Mouse (Mus musculus) limb, embryonic 15.5 days (tissue): ENCODE data around the gene Parp1. TPM values are rescaled to one million over a fixed set of nuclear protein-coding genes. Genes with fewer than 3 reads are reported as not detected.

ENCODE experiments used
- ATAC-seq: fragments of 200-750 bp; cut with Nextera tagmentation; 2 replicates; pipeline ENCODE4 v1.8.0; 2017; ENCODE audit warnings: low read depth, moderate TSS enrichment; ENCODE audit not compliant: insufficient number of reproducible peaks, low FRiP score, low TSS enrichment
- H3K27ac ChIP-seq: fragments of 300-500 bp; sonication (generic); 2 replicates; pipeline ENCODE4 v1.5.1; 2015; ENCODE audit warnings: moderate library complexity, mild to moderate bottlenecking, inconsistent platforms
- H3K27me3 ChIP-seq: fragments of 300-500 bp; sonication (generic); 2 replicates; pipeline ENCODE4 v1.6.1; 2015; ENCODE audit warnings: inconsistent platforms
- H3K36me3 ChIP-seq: fragments of 300-500 bp; sonication (generic); 2 replicates; pipeline ENCODE4 v1.6.1; 2015; ENCODE audit warnings: inconsistent platforms
- H3K4me1 ChIP-seq: fragments of 300-500 bp; sonication (generic); 2 replicates; pipeline ENCODE4 v1.6.1; 2015; ENCODE audit warnings: inconsistent platforms
- H3K4me2 ChIP-seq: fragments of 300-500 bp; sonication (generic); 2 replicates; pipeline ENCODE4 v1.6.1; 2015; ENCODE audit warnings: mild to moderate bottlenecking, inconsistent platforms
- H3K4me3 ChIP-seq: fragments of 300-500 bp; sonication (generic); 2 replicates; pipeline ENCODE4 v1.5.1; 2015; ENCODE audit warnings: mild to moderate bottlenecking, inconsistent platforms
- H3K9ac ChIP-seq: fragments of 300-500 bp; sonication (generic); 2 replicates; pipeline ENCODE4 v1.6.1; 2015; ENCODE audit warnings: inconsistent platforms
- H3K9me3 ChIP-seq: fragments of 300-500 bp; sonication (generic); 2 replicates; pipeline ENCODE4 v1.6.1; 2016; ENCODE audit warnings: inconsistent platforms
- WGBS: fragments of 180-500 bp; shearing (Covaris S2); methylation state at CpG from one replicate; pipeline ENCODE4 v1.1.7; 2015; 5-methylcytosine and 5-hydroxymethylcytosine counted together
- polyA plus RNA-seq: library from polyadenylated mRNA; unstranded; fragments of >200 nt; fragmentation: Nextera tagmentation; extraction: Ambion mirVana; gene quantifications from 2 replicates; pipeline ENCODE4 v1.2.1, GENCODE M21; 2015

Gene Parp1
- polyA plus RNA-seq, 1 experiment from 2014 or later: 99.9 TPM

- no peaks in the 10 kb centered on the region for H3K36me3 ChIP-seq
- H3K27ac ChIP-seq: no peak overlapping the region
- H3K27me3 ChIP-seq: no peaks in the 10 kb centered on the region
- peaks cover 5% of the 10 kb centered on the region for H3K4me1 ChIP-seq
- no peak overlapping the region for H3K4me3 ChIP-seq
- WGBS: 78% methylated on average over 3 of the region's 3 CpGs
- no peaks in the 10 kb centered on the region for H3K9me3 ChIP-seq
- H3K4me2 ChIP-seq: no peak overlapping the region
- ATAC-seq: no peak
- H3K9ac ChIP-seq: no peak overlapping the region
These were observed 25.9 kb upstream of the Parp1 start for GRCm38 (mm10) chr1:180542712-180543371.

- H3K27me3 ChIP-seq: peaks cover 14% of the 10 kb centered on the region
- peaks cover 15% of the 10 kb centered on the region for H3K4me1 ChIP-seq
- H3K36me3 ChIP-seq: no peaks in the 10 kb centered on the region
- no peak overlapping the region for H3K27ac ChIP-seq
- no peak overlapping the region for H3K4me2 ChIP-seq
- no peak; the same call in 1 of the 2 replicates for ATAC-seq
- WGBS: 53% methylated on average over 4 of the region's 4 CpGs
- H3K9ac ChIP-seq: no peak overlapping the region
- no peak overlapping the region for H3K4me3 ChIP-seq
- no peaks in the 10 kb centered on the region for H3K9me3 ChIP-seq
These were observed 22.7 kb upstream of the Parp1 start for GRCm38 (mm10) chr1:180545918-180546545.

- no peak overlapping the region for H3K9ac ChIP-seq
- H3K36me3 ChIP-seq: no peaks in the 10 kb centered on the region
- H3K27ac ChIP-seq: no peak overlapping the region
These were observed 21.6 kb upstream of the Parp1 start for GRCm38 (mm10) chr1:180546798-180547750.

GRCm38 (mm10) chr1:180547751-180548669 lies 20.7 kb upstream of the Parp1 start:
- peak overlapping the region; percentile 17; the same call in 1 of the 2 replicates for H3K4me3 ChIP-seq
- 3% methylated on average over 16 of the region's 16 CpGs for WGBS
- no peak overlapping the region for H3K27ac ChIP-seq
- peaks cover 14% of the 10 kb centered on the region for H3K27me3 ChIP-seq
- no peak overlapping the region for H3K9ac ChIP-seq
- peak overlapping the region; percentile 14 for H3K4me2 ChIP-seq
- H3K9me3 ChIP-seq: no peaks in the 10 kb centered on the region
- 0 out of 2 replicates have a peak, but pooled peaks have one; percentile 30 for ATAC-seq
- no peaks in the 10 kb centered on the region for H3K36me3 ChIP-seq
- peaks cover 15% of the 10 kb centered on the region for H3K4me1 ChIP-seq

More at GRCm38 (mm10) chr1:180546798-180547750, 21.6 kb upstream of the Parp1 start:
- Histone ChIP-seq H3K9me3 (no peaks in the 10 kb centered on the region), H3K4me1 (peaks cover 15% of the 10 kb centered on the region), H3K4me2 (peak overlapping the region; percentile 14; the same call in 1 of the 2 replicates), H3K27me3 (peaks cover 14% of the 10 kb centered on the region), H3K4me3 (0 out of 2 replicates have a peak overlapping the region, but pooled peaks have one; percentile 17)
- no peak for ATAC-seq
- 43% methylated on average over 13 of the region's 13 CpGs for WGBS

- Histone ChIP-seq H3K9ac (no peak overlapping the region), H3K4me3 (no peak overlapping the region), H3K36me3 (no peaks in the 10 kb centered on the region), H3K9me3 (no peaks in the 10 kb centered on the region), H3K27ac (no peak overlapping the region), H3K4me1 (peaks cover 15% of the 10 kb centered on the region), H3K27me3 (peaks cover 14% of the 10 kb centered on the region), H3K4me2 (no peak overlapping the region)
- WGBS: 72% methylated on average over 7 of the region's 7 CpGs
- no peak for ATAC-seq
These were observed 19.0 kb upstream of the Parp1 start for GRCm38 (mm10) chr1:180549539-180550308.

GRCm38 (mm10) chr1:180550770-180551169 lies 18.0 kb upstream of the Parp1 start:
- Histone ChIP-seq H3K4me2 (no peak overlapping the region), H3K36me3 (no peaks in the 10 kb centered on the region), H3K4me3 (no peak overlapping the region), H3K27ac (no peak overlapping the region), H3K9me3 (no peaks in the 10 kb centered on the region), H3K9ac (no peak overlapping the region), H3K4me1 (peaks cover 15% of the 10 kb centered on the region), H3K27me3 (peaks cover 14% of the 10 kb centered on the region)
- 12% methylated on average over 5 of the region's 5 CpGs for WGBS
- ATAC-seq: no peak; the same call in 1 of the 2 replicates

GRCm38 (mm10) chr1:180556899-180557298 lies 11.8 kb upstream of the Parp1 start:
- no peaks in the 10 kb centered on the region for H3K9me3 ChIP-seq
- H3K9ac ChIP-seq: no peak overlapping the region
- H3K36me3 ChIP-seq: no peaks in the 10 kb centered on the region
- H3K27me3 ChIP-seq: no peaks in the 10 kb centered on the region
- H3K4me2 ChIP-seq: no peak overlapping the region
- H3K4me3 ChIP-seq: no peak overlapping the region
- H3K27ac ChIP-seq: no peak overlapping the region
- WGBS: 72% methylated on average over 5 of the region's 5 CpGs
- peaks cover 3% of the 10 kb centered on the region; the same call in 1 of the 2 replicates for H3K4me1 ChIP-seq
- ATAC-seq: no peak

- Histone ChIP-seq H3K4me2 (no peak overlapping the region), H3K9me3 (no peaks in the 10 kb centered on the region), H3K9ac (no peak overlapping the region), H3K4me1 (peaks cover 3% of the 10 kb centered on the region; the same call in 1 of the 2 replicates), H3K27ac (no peak overlapping the region), H3K36me3 (no peaks in the 10 kb centered on the region), H3K27me3 (no peaks in the 10 kb centered on the region), H3K4me3 (no peak overlapping the region)
- WGBS: 46% methylated on average over 8 of the region's 8 CpGs
- no peak for ATAC-seq
These were observed 9.3 kb upstream of the Parp1 start for GRCm38 (mm10) chr1:180559454-180559853.

- Histone ChIP-seq H3K36me3 (no peaks in the 10 kb centered on the region), H3K4me1 (peaks cover 3% of the 10 kb centered on the region; the same call in 1 of the 2 replicates)
- 21% methylated on average over 3 of the region's 3 CpGs for WGBS
These were observed 7.5 kb upstream of the Parp1 start for GRCm38 (mm10) chr1:180561187-180561586.

GRCm38 (mm10) chr1:180564885-180565284 lies 3.8 kb upstream of the Parp1 start:
- H3K27me3 ChIP-seq: no peaks in the 10 kb centered on the region
- ATAC-seq: no peak

More at GRCm38 (mm10) chr1:180561187-180561586, 7.5 kb upstream of the Parp1 start:
- Histone ChIP-seq H3K27me3 (no peaks in the 10 kb centered on the region), H3K4me3 (no peak overlapping the region), H3K9me3 (no peaks in the 10 kb centered on the region), H3K27ac (no peak overlapping the region), H3K4me2 (no peak overlapping the region), H3K9ac (no peak overlapping the region)
- no peak for ATAC-seq

More at GRCm38 (mm10) chr1:180564885-180565284, 3.8 kb upstream of the Parp1 start:
- Histone ChIP-seq H3K9me3 (no peaks in the 10 kb centered on the region), H3K9ac (no peak overlapping the region), H3K36me3 (no peaks in the 10 kb centered on the region), H3K4me3 (no peak overlapping the region), H3K4me1 (peaks cover 3% of the 10 kb centered on the region), H3K27ac (no peak overlapping the region), H3K4me2 (no peak overlapping the region)
- 85% methylated on average over 5 of the region's 5 CpGs for WGBS
